Mouse (Mus musculus) ES-E14 (cell line): ENCODE measurements around the gene Mtr.

Experiments
- CHD2 ChIP-seq: IDR thresholded peaks from 2 replicates; pipeline ENCODE4 v1.6.1; 2014; ENCODE audit warnings: mild to moderate bottlenecking, low read depth, low read length, inconsistent platforms
- HCFC1 ChIP-seq: IDR thresholded peaks from 2 replicates; pipeline ENCODE4 v1.6.1; 2012; ENCODE audit warnings: low read length, inconsistent platforms, borderline replicate concordance; ENCODE audit not compliant: insufficient read depth
- MAFK ChIP-seq: IDR thresholded peaks from 2 replicates; pipeline ENCODE4 v1.6.1; 2014; ENCODE audit warnings: mild to moderate bottlenecking, low read depth, low read length, inconsistent platforms; ENCODE audit not compliant: insufficient read depth
- ZC3H11A ChIP-seq: IDR thresholded peaks from 2 replicates; pipeline ENCODE4 v1.6.1; 2012; ENCODE audit warnings: low read depth, mild to moderate bottlenecking, inconsistent platforms, low read length, borderline replicate concordance
- ZNF384 ChIP-seq: IDR thresholded peaks from 2 replicates; pipeline ENCODE4 v1.6.1; 2012; ENCODE audit warnings: low read depth, low read length, inconsistent platforms

DNA sequence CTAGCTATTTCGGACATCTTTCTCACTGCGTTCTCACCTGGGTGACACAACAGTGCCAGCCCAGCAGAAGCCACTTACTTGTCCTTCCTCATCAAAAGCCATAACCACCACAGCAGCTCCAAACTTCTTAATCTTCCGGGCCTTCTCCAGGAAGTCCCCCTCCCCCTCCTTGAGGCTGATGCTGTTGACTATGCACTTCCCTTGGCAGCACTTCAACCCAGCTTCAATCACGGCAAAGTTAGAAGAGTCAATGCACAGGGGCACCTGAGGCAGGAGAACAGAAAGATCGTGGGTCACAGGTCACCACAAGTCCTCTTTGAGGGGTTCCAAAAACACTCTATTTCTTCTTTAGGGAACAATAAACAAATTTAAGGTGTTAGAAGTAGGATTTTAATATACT is 30.3 kb downstream of the Mtr start:
- TF ChIP-seq ZNF384 (no peak), CHD2 (no peak), ZC3H11A (no peak), MAFK (no peak), HCFC1 (no peak)
